Mouse (Mus musculus) inflammation-experienced regulatory T-cells, adult 6 months (primary cell): Measurements from ENCODE around the gene Atp13a2. TPM values are rescaled to one million over a fixed set of nuclear protein-coding genes. Genes with fewer than 3 reads are reported as not detected.

ENCODE experiments used
- ATAC-seq: one replicate; pipeline ENCODE4 v1.8.0; 2017
- polyA plus RNA-seq, 3 experiments: library from polyadenylated mRNA; unstranded; fragments of 100-300 nt; shearing (Covaris generic); gene quantifications; one replicate each; pipeline ENCODE4 v1.2.1; 2017

The Atp13a2 gene
- polyA plus RNA-seq, 3 experiments from 2014 or later = 3.1 to 5.9 (median 5.6) TPM

DNA sequence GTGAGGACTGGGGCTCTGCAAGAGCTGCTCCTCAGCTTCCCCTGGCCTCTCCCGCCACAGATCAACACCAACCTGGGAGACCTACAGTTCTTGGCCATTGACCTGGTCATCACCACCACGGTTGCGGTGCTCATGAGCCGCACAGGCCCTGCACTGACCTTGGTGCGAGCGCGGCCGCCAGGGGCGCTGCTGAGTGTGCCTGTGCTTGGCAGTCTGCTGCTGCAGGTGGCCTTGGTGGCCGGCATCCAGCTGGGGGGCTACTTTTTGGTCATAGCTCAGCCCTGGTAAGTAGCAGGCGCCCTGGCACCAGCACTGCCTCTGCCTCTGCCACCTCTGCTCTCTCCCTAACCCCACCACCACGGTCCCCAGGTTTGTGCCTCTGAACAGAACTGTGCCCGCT is 19.3 kb downstream of the Atp13a2 start:
- no peak for ATAC-seq

DNA sequence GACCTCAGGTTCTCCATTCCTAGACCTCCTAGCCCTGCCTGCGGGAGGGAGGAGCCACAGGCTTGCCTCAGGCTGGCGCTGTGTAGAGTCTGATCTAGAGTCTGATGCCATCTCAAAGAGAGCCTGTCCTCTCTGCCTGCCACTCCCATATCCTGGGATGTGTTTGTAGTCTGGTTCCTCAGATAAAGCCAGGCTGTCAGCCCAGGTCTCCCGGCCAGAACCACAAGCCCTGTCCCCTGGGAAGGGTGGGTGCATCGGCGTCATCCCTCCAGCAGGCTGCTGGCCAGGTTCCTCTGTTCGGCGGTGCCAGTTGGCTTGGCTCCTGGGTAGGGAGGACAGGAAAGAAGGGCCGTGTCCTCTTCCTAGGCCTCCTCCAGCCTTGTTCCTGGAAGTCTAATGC is 21.4 kb downstream of the Atp13a2 start:
- ATAC-seq = no peak

DNA sequence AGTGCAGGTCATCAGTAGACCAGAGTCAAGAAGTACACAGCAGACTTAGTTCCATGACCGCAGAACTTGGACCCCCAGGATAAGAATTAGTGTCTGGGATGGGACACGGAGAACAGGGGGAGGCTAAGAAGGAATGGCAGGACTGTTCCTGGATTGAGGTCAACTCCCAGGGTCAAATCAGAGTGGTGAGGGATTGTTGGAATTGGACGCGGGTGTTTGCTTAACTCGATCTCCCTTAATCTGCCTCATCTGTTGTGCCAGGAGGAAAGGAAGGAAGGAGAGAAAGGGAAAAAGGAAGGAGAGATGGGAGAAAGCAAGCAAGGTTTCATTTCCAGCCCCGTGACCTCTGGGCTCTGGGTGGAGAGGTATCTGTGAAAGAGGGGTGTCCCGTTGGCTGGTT is 23.4 kb downstream of the Atp13a2 start, which contains the start of gene Mfap2:
Gene Mfap2, plus strand, starts transcription at position 301 of the 400 bp plus-strand sequence.
- ATAC-seq = no peak

DNA sequence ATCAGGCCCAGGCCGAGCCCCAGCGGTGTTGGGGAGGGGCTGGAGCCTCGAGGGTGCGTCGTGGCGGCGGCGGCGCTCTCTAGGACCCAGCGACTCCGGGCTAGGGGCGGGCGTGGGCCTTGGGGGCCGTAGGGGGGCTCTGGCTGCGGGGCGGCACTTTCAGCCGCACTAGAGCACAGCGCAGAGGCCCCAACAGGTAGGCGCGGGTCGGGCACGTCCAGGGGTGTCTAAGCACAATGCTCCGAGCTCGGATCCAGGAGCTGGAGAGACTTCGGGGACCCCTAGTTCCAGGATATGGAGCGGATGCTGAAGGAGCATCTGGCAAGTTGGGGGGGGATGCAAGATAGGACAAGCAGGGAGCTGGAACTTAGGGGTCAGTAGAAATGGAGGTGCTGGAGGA is 23.9 kb downstream of the Atp13a2 start:
- ATAC-seq = no peak

DNA sequence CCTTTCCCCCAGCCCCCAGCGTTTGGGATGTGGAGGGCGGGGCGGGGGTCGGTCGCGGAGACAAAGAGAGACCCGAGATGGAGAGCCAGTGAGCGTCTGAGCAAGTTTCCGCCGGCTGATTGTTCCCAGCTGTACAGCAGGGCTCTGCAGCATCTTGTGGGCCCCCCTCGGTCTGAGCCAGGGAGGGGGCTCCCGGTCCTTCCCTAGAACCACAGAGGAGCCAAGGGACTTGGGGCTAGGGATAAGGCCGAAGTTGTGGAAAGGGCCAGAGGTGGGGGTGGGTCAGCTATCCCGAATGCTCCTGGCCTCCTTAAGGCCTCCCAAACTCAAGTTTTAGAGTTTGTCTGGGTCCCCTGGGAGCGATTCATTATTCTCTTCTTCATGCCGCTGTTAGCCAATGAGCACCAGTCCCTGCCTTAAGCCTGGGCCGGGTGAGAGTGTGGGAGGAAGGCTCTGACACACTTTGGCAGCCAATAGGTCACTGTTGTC is 24.3 kb downstream of the Atp13a2 start:
- ATAC-seq = no peak

DNA sequence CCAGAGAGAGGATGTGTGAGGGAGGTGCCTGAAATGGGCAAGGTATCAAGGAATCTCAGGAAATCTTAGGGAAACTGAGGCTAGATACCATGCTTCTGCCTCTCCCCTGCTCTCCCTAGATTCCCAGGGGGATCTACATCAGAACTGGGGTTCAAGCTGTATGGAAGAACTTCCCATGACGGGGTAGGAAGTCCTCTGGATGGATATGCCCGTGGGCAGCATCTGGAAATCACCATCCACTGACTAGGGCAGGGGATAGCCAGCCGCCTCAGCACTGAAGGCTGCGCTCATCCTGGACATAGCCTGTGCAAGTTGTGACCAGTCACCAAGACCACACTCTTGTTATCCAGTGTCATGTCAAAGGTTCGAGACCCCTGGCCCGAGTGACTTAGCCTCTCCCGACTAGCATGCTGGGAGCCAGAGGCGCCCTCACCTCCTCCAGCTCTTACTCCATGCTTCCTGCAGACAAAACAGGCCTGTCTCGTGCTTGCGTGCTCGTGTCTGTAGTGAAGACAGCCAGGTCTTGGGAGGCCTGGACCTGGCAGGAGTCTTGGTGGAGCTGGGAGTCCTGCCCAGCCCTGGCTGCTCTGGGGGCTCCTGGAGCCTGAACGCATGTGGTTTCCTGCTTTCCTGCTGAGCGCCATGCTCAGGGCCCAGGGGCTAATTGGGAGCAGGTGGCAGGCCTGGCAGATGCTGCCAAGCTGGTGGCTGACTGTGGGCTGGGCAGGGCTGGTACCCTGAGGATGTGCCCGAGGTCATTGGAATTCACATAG is 25.1 kb downstream of the Atp13a2 start:
- ATAC-seq = no peak

DNA sequence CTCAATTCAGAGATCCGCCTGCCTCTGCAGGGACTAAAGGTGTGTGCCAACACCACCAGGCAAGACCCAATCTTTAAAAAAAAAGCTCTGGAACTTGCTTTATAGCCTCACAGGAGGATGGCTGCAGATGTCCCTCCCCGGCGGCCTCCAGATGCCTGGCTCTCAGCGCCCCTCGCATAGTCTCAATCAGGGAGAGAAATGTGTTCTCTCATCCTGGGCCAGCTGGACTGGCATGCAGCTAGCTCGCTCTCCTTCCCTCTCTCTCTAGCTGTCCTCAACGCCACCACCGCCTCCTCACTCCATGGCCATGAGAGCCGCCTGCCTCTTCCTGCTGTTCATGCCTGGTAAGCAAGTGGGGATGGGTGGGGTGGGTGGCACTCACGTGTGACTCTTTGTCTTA is 25.9 kb downstream of the Atp13a2 start:
- ATAC-seq = no peak

DNA sequence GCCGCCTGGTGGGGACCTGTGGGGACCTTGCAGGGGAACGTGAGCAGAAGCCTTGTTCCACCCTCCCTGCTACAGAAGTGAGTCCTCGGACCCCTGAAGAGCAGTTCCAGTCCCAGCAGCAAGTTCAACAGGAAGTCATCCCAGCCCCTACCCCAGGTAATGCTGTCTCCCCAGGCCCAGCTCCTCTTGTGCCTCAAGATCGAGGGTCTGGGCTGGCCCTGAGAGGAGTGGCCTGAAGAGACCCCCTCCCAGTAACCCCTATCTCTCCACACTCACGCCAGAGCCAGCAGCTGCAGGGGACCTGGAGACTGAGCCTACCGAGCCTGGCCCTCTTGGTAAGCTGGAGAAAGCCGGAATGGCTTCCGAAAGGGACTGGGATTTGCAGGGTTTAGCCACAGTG is 27.4 kb downstream of the Atp13a2 start:
- no peak for ATAC-seq

DNA sequence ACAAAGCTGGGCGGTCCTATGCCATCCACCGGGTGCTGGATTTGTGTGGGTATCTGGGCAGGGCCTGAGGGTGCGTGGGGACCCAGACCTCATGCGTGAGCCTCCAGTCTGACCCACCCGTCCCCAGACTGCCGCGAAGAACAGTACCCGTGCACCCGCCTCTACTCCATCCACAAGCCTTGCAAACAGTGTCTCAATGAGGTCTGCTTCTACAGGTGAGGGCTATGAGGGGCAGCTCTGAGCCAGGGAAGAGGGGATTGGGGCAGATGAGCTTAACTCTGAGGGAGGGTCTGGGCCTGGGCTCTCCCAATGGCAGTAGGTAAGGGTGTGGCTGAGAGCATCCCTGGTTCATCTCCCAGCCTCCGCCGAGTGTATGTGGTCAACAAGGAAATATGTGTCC is 28.2 kb downstream of the Atp13a2 start:
- no peak for ATAC-seq

DNA sequence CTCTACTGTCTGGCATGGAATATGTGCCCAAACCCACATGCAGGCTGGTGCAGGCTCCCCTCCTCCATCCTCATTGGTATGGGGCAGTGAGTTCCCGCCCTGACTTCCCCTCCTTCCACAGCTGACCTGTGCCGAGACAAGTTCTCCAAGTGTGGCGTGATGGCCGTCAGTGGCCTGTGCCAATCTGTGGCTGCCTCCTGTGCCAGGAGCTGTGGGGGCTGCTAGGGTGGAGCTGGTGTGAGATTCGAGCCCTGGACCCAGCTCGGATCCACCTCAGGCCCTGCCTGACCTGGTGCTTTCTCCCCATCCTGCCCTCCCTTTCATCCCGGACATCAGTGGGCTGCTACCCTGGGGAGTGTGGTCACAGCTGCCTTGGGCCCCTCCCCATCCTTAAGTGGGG is 28.7 kb downstream of the Atp13a2 start:
- no peak for ATAC-seq

DNA sequence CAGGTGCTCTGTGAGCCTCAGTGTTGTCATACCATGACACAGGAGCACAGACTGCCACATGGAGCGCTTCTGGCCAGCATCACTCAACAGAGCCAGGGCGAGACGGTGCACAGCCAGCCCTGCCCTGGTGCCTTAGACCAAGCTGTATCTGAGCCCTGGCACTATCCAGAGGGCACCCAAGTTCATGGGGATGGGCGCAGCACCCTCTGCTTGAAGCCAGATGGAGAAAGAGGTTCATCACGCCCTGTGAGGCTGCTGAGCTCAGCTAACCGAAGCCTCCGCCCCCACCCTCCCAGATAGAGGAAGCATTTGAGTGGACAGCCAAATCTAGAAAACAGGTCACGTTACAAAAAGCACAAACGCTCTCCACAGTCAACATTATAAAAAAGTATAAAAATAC is 29.6 kb downstream of the Atp13a2 start:
- ATAC-seq = no peak

DNA sequence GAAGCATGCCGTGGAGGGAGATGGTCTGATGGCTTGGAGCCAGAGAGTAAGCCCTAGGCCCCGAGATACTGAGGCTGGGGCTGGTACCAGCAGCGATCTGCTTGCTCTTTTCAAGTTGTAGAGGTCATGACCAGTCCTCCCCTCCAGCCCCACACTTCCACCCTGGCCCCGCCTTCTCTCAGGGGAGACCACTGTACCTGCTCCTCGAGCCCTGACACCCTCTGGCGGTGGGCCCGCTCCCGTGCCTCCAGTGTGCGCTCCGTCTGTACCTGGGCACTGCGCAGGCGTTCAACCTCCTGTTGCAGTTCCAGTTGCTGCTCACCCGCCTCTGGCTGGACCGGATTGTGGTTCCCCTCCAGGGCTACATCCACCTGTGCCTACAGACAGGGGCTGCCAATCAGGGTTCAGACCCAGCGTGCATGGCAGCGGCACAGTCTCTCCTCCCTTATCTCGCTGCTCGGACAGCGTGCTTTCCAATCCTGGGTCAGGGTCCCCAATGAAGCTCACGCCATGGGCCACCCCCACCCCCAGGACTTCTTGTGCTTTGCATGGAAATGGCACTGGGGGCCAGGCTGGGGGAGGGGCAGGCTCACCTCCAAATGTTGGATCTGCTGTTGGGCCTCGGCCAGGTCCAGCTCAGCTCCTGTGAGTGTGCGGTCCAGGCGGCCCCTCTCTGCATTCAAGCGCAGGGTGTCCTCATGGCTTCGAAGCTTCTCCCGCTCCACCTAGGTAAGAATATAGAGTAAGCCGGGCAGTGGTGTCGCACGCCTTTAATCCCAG is 31.2 kb downstream of the Atp13a2 start:
- ATAC-seq = no peak

DNA sequence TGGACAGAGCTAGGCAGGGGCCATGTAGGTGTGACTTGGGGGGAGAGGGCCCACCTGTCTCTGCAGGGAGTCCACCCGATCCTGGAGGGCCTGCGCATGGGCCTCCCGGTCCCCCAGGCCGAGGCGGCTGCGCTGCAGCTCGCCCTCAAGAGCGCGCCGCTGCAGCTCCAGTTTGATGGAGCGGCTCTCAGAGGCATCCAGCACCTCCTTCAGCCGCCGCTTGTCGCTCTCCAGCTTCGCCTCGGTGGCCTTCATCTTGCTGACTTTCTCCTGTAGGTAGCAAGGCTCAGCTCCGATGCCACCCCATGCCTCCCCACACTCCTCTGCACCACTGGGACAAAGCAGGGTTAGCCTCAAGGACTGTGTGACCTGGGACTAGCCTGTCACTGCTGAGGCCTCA is 33.5 kb downstream of the Atp13a2 start:
- ATAC-seq = no peak

DNA sequence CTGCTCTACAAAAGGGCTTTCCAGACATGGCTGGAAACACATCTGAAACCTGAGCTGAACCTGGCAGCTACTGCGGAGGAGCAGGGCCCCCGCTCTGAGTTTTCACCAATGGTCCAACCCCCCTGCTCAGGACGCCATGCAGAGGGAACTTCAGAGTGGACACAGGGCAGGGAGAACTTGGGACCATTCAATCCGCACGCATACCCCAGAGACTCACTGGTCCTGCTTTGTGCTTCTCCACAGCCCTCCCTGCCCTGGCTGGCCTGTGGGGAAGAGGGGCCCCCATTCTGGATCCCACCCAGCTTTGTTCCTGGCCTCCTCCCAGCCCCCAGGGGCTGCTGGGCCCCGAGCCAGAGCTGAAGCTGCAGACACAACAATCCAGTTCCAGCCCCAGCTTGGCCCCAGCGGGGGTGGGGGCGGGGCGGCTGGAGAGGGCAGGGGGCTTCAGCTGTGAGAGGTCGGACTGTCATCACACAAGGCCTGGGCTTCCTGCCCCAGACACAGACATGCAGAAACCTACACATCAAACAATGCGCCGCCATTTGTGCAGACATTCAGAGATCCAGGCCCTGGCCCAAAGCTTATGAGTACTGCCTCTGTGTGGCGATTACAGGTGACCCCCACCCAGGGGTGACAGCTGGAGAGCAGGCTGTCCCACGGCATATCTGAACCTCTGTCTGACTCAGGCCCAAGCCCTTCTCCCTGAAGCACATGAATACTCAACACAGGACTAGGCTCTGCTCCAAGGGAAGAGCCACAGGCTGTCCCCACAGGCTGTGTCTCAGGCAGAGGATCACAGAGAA is 34.3 kb downstream of the Atp13a2 start:
- ATAC-seq = no peak

DNA sequence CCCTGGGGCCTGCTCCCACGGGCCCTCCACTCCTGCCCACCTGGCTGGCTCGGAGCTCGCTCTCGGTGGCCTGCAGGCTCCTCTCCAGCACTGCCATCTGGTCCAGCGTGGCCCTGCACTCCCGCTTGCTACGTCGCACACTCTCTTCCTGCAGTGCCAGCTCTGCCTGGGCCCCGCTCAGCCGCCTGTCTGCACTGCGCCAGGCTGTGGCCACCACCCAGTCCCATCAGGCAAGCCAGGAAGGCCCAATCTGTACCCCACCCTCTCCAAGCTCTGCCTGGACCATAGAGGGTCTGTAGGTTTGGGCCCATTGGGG is 34.9 kb downstream of the Atp13a2 start:
- no peak for ATAC-seq

DNA sequence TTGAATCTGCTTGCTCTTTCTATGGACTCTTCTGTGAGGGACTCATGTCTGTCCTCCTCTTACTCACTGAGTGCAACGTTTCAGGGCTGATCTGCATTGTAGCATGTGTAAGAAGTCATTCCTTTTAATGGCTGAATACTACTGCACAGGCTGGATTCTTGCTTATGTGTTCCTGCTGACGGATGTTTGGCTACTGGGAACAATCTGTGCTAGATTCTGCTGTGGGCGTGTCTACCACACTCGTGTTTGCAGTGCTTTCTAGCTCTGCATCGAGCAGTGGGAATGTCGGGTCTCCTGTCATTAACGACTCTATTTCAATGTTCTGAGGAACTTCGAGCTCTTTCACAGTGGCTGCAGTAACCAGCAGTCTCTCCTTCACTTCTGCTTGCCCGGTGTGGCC is 37.4 kb downstream of the Atp13a2 start:
- no peak for ATAC-seq

DNA sequence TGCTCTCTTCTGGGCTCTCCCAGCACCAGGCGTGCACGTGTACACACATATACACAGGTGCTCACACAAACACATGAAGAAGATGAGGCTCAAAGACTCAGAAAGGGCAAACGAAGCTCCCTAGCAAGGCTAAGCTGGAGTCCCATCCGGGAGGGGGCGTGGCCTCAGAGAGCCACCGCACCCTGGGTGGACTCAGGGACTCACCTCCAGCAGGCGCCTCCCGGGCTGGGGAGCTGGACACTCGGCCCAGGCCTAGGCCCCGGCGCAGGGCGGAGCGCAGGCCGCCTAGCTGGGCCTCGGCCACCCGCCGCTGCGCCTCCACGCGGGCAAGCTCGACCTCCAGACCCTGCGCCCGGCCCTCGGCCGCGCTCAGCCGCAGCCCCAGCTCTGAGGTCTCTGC is 38.3 kb downstream of the Atp13a2 start:
- ATAC-seq = no peak

DNA sequence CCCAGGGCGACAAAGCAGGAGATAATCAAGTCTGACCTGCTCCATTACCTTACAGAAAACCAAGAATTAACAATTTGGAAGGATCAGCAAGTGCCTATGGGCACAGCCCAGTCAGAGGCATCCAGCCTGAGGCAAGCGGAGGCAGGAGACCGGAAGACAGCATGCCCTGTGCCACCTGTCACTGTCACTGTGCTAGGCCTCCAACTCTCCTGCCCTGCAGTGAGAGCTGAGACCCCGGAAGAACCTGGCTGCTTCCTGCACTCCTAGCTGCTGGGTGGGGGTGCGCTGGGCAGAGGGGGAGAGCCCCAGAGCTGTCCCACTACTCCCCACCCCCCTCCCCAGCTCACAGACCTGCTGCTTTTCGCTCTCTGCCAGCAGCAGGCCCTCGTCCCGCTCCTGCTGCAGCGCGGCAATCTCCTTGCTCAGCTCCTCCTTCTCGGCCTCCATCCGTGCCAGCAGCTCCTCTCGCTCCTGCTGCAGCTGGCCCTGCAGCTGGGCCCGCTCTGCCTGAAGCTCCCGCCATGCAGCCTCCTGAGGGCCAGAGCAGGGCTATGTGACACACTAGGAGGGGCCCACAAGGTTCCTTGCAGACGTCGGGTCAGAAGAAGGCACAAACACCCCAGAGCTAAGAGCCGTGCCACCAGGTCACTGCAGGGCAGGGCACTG is 44.0 kb downstream of the Atp13a2 start:
- ATAC-seq = no peak

DNA sequence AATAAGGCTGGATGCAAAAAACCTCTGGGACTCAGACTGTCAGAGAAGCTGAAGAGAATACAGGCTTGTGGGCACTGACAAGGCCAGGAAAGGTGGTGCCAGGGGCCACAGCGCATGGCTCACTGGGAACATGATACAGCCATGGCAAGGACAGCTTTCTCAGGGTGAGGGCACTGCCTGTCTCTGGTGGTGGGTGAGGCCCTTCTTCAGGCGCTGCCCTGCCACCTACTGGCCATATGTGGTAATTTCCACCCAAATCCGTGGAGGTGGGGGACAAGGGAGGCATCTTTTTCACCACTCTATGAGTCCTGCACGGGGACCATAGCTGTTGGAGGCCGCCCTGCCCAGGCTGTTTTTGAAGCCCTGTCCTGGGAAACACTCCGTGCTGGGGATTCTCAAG is 45.1 kb downstream of the Atp13a2 start:
- peak; percentile 65 for ATAC-seq

DNA sequence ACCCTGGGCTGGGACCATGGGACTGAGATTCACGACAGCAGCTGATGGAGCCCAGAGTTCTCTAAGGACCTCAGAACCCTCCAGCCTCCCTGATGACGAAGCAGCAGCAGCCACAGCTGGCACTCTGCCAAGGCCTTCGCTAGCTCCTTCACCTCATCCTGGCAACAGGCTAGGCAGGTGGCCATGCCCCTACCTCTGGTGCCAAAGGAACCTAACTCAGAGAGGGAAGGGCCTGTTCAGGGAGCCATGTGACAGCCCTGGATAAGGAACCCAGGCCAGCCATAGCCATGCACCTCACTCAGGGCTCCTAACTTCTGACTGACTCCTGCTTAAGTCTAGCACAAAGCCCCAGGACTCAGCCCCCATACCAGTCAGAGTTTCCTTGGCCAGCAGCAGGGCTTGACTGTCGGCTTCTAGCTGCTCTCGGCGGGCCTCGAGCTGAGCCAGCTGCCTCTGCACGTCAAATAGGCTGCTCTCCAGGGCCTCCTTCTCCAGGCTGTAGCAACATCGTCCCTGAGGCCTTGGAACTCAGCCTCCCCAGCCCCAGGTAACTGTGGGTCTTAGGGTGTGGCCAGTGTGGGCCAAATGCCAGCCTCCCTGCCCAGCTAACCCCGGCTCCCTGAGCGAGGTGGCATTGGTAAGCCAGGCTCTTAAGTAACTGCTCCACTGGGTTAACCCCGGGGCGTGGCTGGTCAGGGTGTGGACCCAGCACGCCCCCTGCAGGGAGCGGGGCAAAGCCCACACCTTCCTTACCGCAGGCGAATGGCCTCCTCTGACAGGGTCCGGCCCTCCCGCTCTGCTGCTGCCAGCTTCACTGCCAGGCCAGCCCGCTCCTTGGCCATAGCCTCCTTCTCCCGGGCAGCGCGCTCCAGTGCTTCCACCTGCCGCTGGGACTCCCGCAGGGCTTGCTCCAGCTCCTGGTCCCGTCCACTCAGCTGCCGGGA is 47.2 kb downstream of the Atp13a2 start:
- ATAC-seq = no peak

DNA sequence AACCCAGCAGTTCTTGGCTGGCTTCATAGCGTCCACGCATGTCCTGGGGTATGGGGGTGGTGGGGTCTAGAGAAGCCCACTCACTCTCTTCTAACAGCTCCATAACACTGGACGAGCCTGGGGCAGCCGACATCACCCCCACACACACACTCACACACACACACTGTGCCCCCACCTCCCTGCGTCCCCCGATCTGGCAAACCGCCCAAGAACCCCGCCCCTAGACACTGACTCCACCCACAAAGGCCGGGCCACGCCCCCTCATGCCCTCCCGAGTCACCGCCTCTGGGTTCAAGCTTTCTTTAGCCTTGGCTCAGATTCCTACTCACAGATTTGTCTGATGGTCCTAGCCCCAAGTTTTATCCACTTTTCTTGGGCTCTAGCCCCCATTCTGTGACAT is 54.4 kb downstream of the Atp13a2 start:
- ATAC-seq = no peak

DNA sequence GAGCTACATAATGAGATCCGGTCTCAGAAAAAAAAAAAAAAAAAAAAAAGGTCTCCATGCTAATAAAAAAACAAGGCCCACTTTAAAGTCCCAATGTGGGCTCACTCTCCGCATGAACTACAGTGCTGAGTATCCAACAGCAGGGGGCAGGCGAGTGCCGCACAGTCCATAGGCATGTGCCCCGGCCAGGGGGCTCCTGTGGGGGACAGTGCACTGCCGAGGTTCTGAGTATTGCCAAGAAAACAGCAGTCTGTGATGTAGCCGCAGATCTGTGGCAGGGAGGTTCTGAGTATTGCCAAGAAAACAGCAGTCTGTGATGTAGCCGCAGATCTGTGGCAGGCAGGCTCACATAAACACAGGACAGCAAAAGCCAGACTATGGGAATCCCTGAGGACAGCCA is 58.1 kb downstream of the Atp13a2 start:
- ATAC-seq = peak; percentile 78
